Mouse (Mus musculus): ENCODE measurements around the gene Zc3h12c. TPM values are rescaled to one million over a fixed set of nuclear protein-coding genes. Genes with fewer than 3 reads are reported as not detected.

Zc3h12c gene
- polyA plus RNA-seq, 1 experiment, result 2.5 TPM

- no peak for DNase-seq (ENCODE audit: low spot score)
Observed at GRCm38 (mm10) chr9:52167084-52167483, 1.3 kb downstream of the Zc3h12c start.

GRCm38 (mm10) chr9:52165706-52166090, 2.7 kb downstream of the Zc3h12c start:
- no peak for DNase-seq (ENCODE audit: low spot score)

GRCm38 (mm10) chr9:52165076-52165705, 3.2 kb downstream of the Zc3h12c start:
- DNase-seq (ENCODE audit: low spot score), result no peak

- no peak for DNase-seq (ENCODE audit: low spot score)
Observed at GRCm38 (mm10) chr9:52160512-52160911, 7.9 kb downstream of the Zc3h12c start.

GRCm38 (mm10) chr9:52158561-52158960, 9.8 kb downstream of the Zc3h12c start:
- no peak for DNase-seq (ENCODE audit: low spot score)

- no peak for DNase-seq (ENCODE audit: low spot score)
Observed at GRCm38 (mm10) chr9:52155417-52155816, 13.0 kb downstream of the Zc3h12c start.

- DNase-seq (ENCODE audit: low spot score), result no peak
Observed at GRCm38 (mm10) chr9:52154253-52154652, 14.1 kb downstream of the Zc3h12c start.

- DNase-seq (ENCODE audit: low spot score), result no peak
Observed at GRCm38 (mm10) chr9:52152076-52152826, 16.1 kb downstream of the Zc3h12c start.

GRCm38 (mm10) chr9:52149768-52150167, 18.6 kb downstream of the Zc3h12c start:
- no peak for DNase-seq (ENCODE audit: low spot score)

GRCm38 (mm10) chr9:52149286-52149685, 19.1 kb downstream of the Zc3h12c start:
- DNase-seq (ENCODE audit: low spot score), result no peak

GRCm38 (mm10) chr9:52148831-52149230, 19.5 kb downstream of the Zc3h12c start:
- no peak for DNase-seq (ENCODE audit: low spot score)

GRCm38 (mm10) chr9:52148311-52148710, 20.1 kb downstream of the Zc3h12c start:
- DNase-seq (ENCODE audit: low spot score), result no peak

GRCm38 (mm10) chr9:52146241-52146640, 22.1 kb downstream of the Zc3h12c start:
- DNase-seq (ENCODE audit: low spot score), result no peak

GRCm38 (mm10) chr9:52132771-52133170, 35.6 kb downstream of the Zc3h12c start:
- DNase-seq (ENCODE audit: low spot score), result no peak

GRCm38 (mm10) chr9:52130348-52130747, 38.0 kb downstream of the Zc3h12c start:
- DNase-seq (ENCODE audit: low spot score), result no peak

GRCm38 (mm10) chr9:52125225-52125624, 43.1 kb downstream of the Zc3h12c start:
- DNase-seq (ENCODE audit: low spot score), result no peak

GRCm38 (mm10) chr9:52119212-52119611, 49.2 kb downstream of the Zc3h12c start:
- DNase-seq (ENCODE audit: low spot score), result no peak

- no peak for DNase-seq (ENCODE audit: low spot score)
Observed at GRCm38 (mm10) chr9:52113091-52113490, 55.3 kb downstream of the Zc3h12c start.

- no peak for DNase-seq (ENCODE audit: low spot score)
Observed at GRCm38 (mm10) chr9:52110738-52111137, 57.6 kb downstream of the Zc3h12c start.

GRCm38 (mm10) chr9:52107161-52107560, 61.2 kb downstream of the Zc3h12c start:
- no peak for DNase-seq (ENCODE audit: low spot score)

GRCm38 (mm10) chr9:52105423-52105822, 62.9 kb downstream of the Zc3h12c start:
- DNase-seq (ENCODE audit: low spot score), result no peak

GRCm38 (mm10) chr9:52104225-52104615, 64.2 kb downstream of the Zc3h12c start:
- no peak for DNase-seq (ENCODE audit: low spot score)

GRCm38 (mm10) chr9:52103448-52104224, 64.7 kb downstream of the Zc3h12c start:
- no peak for DNase-seq (ENCODE audit: low spot score)
